Mouse (Mus musculus) adrenal gland, adult 2 months (tissue): ENCODE data around the gene Arpp21. TPM values are rescaled to one million over a fixed set of nuclear protein-coding genes. Genes with fewer than 3 reads are reported as not detected.

Source experiments
- microRNA-seq, 2 experiments: library from miRNA; unstranded; fragments of <30 nt; microRNA quantifications; one replicate each; pipeline ENCODE4 v1.2.0; 2021
- polyA plus RNA-seq: library from polyadenylated mRNA; depleted of rRNA; stranded (reverse); fragments of >200 nt; gene quantifications from 2 replicates; pipeline ENCODE4 v1.2.3, GENCODE M21; 2012
- total RNA-seq, 2 experiments: library from RNA; stranded (reverse); gene quantifications; 2 replicates each; pipeline ENCODE4 v1.2.3; 2021

Arpp21 gene
- total and polyA plus RNA-seq, 3 experiments = 0.10 to 0.41 TPM; not detected in 1

Small RNAs within 50 kb of the gene (microRNA-seq; reads per million reads assigned to microRNA genes)
- gene Mir128-2 = 2.2 to 2.5 reads per million in 2 experiments
